Mouse (Mus musculus) MEL (cell line): ENCODE data around the gene Nans. TPM values are rescaled to one million over a fixed set of nuclear protein-coding genes. Genes with fewer than 3 reads are reported as not detected.

ENCODE experiments used
- DNase-seq: peaks from one replicate; pipeline ENCODE4 v3.0.0; 2011; ENCODE audit warnings: low read depth, low spot score
- H3K27ac ChIP-seq: 2 replicates; pipeline ENCODE4 v1.5.1; 2012; ENCODE audit warnings: low read depth, mild to moderate bottlenecking, control low read depth, low read length, moderate library complexity; ENCODE audit not compliant: control insufficient read depth
- H3K27me3 ChIP-seq, 2 experiments: fragments of 150-350 bp in 1 of 2; sonication (generic) in 1 of 2; 2 replicates each; pipeline ENCODE4 v1.6.1; 2012; ENCODE audit warnings: low read length in 2 of 2, mild to moderate bottlenecking in 2 of 2, improper control_type of control experiment in 1 of 2, moderate library complexity in 1 of 2; ENCODE audit not compliant: insufficient read depth in 2 of 2, control insufficient read depth in 1 of 2
- H3K36me3 ChIP-seq, 2 experiments: 2 replicates each; pipeline ENCODE4 v1.6.1; 2012 to 2014; ENCODE audit warnings: low read length in 2 of 2, improper control_type of control experiment in 1 of 2, inconsistent platforms in 1 of 2, mild to moderate bottlenecking in 1 of 2; ENCODE audit not compliant: insufficient read depth in 2 of 2, control insufficient read depth in 1 of 2
- H3K4me1 ChIP-seq, 2 experiments: fragments of 150-350 bp in 1 of 2; sonication (generic) in 1 of 2; 2 replicates each; pipeline ENCODE4 v1.6.1; 2012; ENCODE audit warnings: low read length in 2 of 2, improper control_type of control experiment in 1 of 2, mild to moderate bottlenecking in 1 of 2; ENCODE audit not compliant: insufficient read depth in 2 of 2, control insufficient read depth in 1 of 2
- H3K4me3 ChIP-seq, 2 experiments: fragments of 150-350 bp in 1 of 2; sonication (generic) in 1 of 2; 2 replicates each; pipeline ENCODE4 v1.5.1; 2012; ENCODE audit warnings: low read depth in 2 of 2, low read length in 2 of 2, mild to moderate bottlenecking in 2 of 2, moderate library complexity in 2 of 2, control low read depth in 1 of 2, improper control_type of control experiment in 1 of 2; ENCODE audit not compliant: control insufficient read depth in 1 of 2, insufficient read depth in 1 of 2
- H3K79me2 ChIP-seq: 2 replicates; pipeline ENCODE4 v1.6.1; 2012; ENCODE audit warnings: mild to moderate bottlenecking, low read length, moderate library complexity; ENCODE audit not compliant: control insufficient read depth, poor library complexity, insufficient read depth
- H3K9ac ChIP-seq: 2 replicates; pipeline ENCODE4 v1.6.1; 2012; ENCODE audit warnings: low read depth, mild to moderate bottlenecking, control low read depth, low read length, moderate library complexity; ENCODE audit not compliant: control insufficient read depth, poor library complexity, severe bottlenecking
- H3K9me3 ChIP-seq: fragments of 150-350 bp; sonication (generic); replicated peaks from 2 replicates; pipeline ENCODE4 v1.6.1; 2012; ENCODE audit warnings: mild to moderate bottlenecking, low read length, improper control_type of control experiment, moderate library complexity; ENCODE audit not compliant: insufficient read depth
- BHLHE40 ChIP-seq: IDR thresholded peaks from 2 replicates; pipeline ENCODE4 v1.6.1; 2012; ENCODE audit warnings: low read depth, mild to moderate bottlenecking, inconsistent platforms, low read length, improper control_type of control experiment, borderline replicate concordance
- E2F4 ChIP-seq: IDR thresholded peaks from 2 replicates; pipeline ENCODE4 v1.6.1; 2011; ENCODE audit warnings: low read depth, low read length, improper control_type of control experiment, borderline replicate concordance
- ETS1 ChIP-seq: IDR thresholded peaks from 2 replicates; pipeline ENCODE4 v1.6.1; 2012; ENCODE audit warnings: low read depth, mild to moderate bottlenecking, inconsistent platforms, low read length, improper control_type of control experiment, moderate library complexity
- JUND ChIP-seq: IDR thresholded peaks from 2 replicates; pipeline ENCODE4 v1.6.1; 2011; ENCODE audit warnings: low read depth, mild to moderate bottlenecking, improper control_type of control experiment, low read length
- KAT2A ChIP-seq: conservative IDR thresholded peaks from 2 replicates; pipeline ENCODE4 v1.6.1; 2012; ENCODE audit warnings: low read depth, low read length, improper control_type of control experiment, inconsistent platforms
- MEF2A ChIP-seq: IDR thresholded peaks from 2 replicates; pipeline ENCODE4 v1.6.1; 2014; ENCODE audit warnings: low read depth, mild to moderate bottlenecking, inconsistent platforms, low read length, improper control_type of control experiment; ENCODE audit not compliant: poor library complexity, insufficient replicate concordance, severe bottlenecking; ENCODE audit errors: extremely low read depth
- POLR2A ChIP-seq, 2 experiments: IDR thresholded peaks; 2 replicates each; pipeline ENCODE4 v1.6.1; 2011 to 2012; ENCODE audit warnings: low read length in 2 of 2, mild to moderate bottlenecking in 2 of 2, control low read depth in 1 of 2, improper control_type of control experiment in 1 of 2, low read depth in 1 of 2, moderate library complexity in 1 of 2; ENCODE audit not compliant: control insufficient read depth in 1 of 2, insufficient read depth in 1 of 2, poor library complexity in 1 of 2
- RCOR1 ChIP-seq: IDR thresholded peaks from 2 replicates; pipeline ENCODE4 v1.6.1; 2012; ENCODE audit warnings: low read depth, mild to moderate bottlenecking, inconsistent platforms, low read length, improper control_type of control experiment
- SMC3 ChIP-seq: IDR thresholded peaks from 2 replicates; pipeline ENCODE4 v1.6.1; 2011; ENCODE audit warnings: low read depth, low read length, improper control_type of control experiment
- TCF12 ChIP-seq: IDR thresholded peaks from 2 replicates; pipeline ENCODE4 v1.6.1; 2014; ENCODE audit warnings: low read depth, mild to moderate bottlenecking, inconsistent platforms, low read length, improper control_type of control experiment, moderate library complexity
- UBTF ChIP-seq: IDR thresholded peaks from 2 replicates; pipeline ENCODE4 v1.6.1; 2012; ENCODE audit warnings: low read depth, mild to moderate bottlenecking, inconsistent platforms, low read length, improper control_type of control experiment, moderate library complexity, borderline replicate concordance; ENCODE audit not compliant: insufficient read depth
- USF1 ChIP-seq: IDR thresholded peaks from 2 replicates; pipeline ENCODE4 v1.6.1; 2014; ENCODE audit warnings: low read depth, mild to moderate bottlenecking, inconsistent platforms, low read length, improper control_type of control experiment, moderate library complexity
- ZNF384 ChIP-seq: IDR thresholded peaks from 2 replicates; pipeline ENCODE4 v1.6.1; 2012; ENCODE audit warnings: low read depth, mild to moderate bottlenecking, inconsistent platforms, low read length, improper control_type of control experiment
- polyA plus RNA-seq, 2 experiments: library from polyadenylated mRNA; stranded (reverse) in 1 of 2; unstranded in 1 of 2; fragments of >175 nt in 1 of 2; fragments of >200 nt in 1 of 2; gene quantifications; 2 replicates each; pipeline versions ENCODE4 v1.2.1 to v1.2.4; 2012; ENCODE audit warnings: low replicate concordance in 2 of 2, low read depth in 1 of 2; ENCODE audit not compliant: insufficient read length in 2 of 2, insufficient read depth in 1 of 2, missing spikeins in 1 of 2
- total RNA-seq: library from RNA; depleted of rRNA; stranded (reverse); fragments of 300-350 nt; gene quantifications from 2 replicates; pipeline ENCODE4 v1.2.3, GENCODE M21; 2012

Gene Nans
- total and polyA plus RNA-seq, 3 experiments: 136 to 246 (median 182) TPM

DNA sequence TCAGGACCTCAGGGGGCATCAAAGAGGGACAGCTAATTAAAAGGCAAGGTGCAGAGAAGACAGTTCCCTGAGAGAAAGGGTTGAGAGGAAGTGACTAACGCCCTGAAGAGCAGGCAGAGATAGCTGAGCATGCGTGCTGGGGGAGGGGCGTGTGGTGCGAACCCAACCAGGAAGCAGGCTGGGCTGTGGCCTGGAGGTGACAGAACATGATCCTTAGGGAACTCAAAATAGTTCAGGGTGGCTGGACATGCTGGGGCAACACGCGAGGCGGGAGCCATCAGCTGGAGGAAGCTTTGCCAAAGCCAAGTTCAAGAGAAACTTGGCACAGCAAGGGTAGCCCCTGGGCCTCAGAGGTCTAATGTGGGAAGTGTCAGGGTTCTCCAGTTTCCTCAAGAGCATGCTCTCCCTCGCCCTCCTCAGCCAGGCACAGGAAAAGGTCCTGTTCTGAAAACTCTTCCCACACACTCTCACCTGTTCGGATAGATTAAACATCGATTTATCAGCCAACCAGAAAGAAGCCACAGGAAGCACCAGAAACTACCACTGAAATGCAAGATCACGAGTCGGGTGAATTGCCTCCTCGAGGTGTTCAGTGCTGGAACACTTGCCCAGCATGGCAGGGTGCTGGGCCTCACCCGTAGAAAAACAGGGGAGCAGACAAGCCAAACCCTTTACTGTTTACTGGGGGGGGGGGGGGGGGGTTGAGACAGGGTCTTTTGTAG, 3.2 kb upstream of the Nans start (continued):
- 0 out of 2 replicates have a peak, but pooled peaks have one; percentile 34 for TF ChIP-seq UBTF
- no peak for TF ChIP-seq SMC3
- peak; percentile 46; the same call in 1 of the 2 replicates for TF ChIP-seq RCOR1

DNA sequence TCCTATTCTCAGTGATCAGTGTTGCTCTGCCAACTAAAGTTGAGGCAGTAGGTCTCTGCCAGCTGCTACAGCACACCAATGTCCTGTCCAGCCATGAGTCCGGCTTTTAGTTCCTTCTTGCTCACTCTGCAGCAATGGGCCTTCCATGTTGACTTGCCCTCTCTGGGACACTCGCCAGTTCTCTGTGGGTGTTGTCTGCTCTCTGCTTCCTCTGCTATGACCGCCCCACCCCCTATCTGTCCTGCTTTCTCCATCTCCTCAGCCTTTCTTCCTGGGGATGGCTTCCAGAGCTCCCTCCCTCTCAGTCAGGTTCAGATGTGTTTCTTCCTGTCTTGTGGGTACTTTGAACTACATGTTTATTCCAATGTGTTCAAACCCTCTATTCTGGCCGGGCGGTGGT, 1.7 kb upstream of the Nans start:
- peak; percentile 60 for DNase-seq
- H3K9ac ChIP-seq: peak overlapping the region; percentile 15; the same call in 1 of the 2 replicates
- H3K9me3 ChIP-seq: no peaks in the 10 kb centered on the region
- peaks cover 26% of the 10 kb centered on the region for H3K79me2 ChIP-seq
- H3K4me1 ChIP-seq: peaks cover 23 to 41% of the 10 kb centered on the region in 2 experiments
- no peaks in the 10 kb centered on the region for H3K27me3 ChIP-seq
- peaks cover 3 to 31% of the 10 kb centered on the region in 2 experiments; a peak in 3 of 4 replicates for H3K36me3 ChIP-seq
- TF ChIP-seq JUND: no peak
- no peak for TF ChIP-seq ZNF384
- no peak for TF ChIP-seq E2F4
- no peak for TF ChIP-seq POLR2A (IDR thresholded peaks at IDR 0.05; ENCODE audit: control insufficient read depth in 1 of 2, insufficient read depth in 1 of 2, low read depth in 1 of 2, low read length in 2 of 2, poor library complexity in 1 of 2)
- 0 out of 2 replicates have a peak, but pooled peaks have one; percentile 8 for TF ChIP-seq TCF12
- peak overlapping the region; percentile 43; the same call in 1 of the 2 replicates for H3K27ac ChIP-seq
- no peak overlapping the region for H3K4me3 ChIP-seq

DNA sequence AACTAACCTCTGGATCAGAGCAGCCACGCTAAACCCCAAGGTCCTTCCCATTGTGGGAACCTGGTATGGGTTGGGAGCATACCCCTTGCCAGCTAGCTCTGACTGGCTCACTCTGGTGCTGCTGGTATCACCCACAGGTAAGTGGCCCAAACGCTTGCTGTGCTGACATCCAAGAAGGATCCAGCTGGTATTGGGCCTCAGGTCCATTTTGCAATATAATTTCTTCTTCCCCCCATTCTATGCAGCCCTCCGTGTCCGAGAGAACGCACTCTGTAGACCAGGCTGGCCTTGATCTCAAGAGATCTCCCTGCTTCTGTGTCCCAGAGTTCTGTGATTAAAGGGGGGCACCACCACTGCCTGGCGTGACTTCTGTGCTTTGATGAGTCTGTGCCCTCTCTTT, 4.0 kb downstream of the Nans start:
- H3K9ac ChIP-seq: no peak overlapping the region
- no peak overlapping the region for H3K4me3 ChIP-seq
- H3K4me1 ChIP-seq: peaks cover 5 to 7% of the 10 kb centered on the region in 2 experiments
- no peaks in the 10 kb centered on the region for H3K9me3 ChIP-seq
- H3K27ac ChIP-seq: no peak overlapping the region
- TF ChIP-seq BHLHE40 (no peak), UBTF (no peak), ETS1 (no peak), KAT2A (no peak), USF1 (no peak), RCOR1 (no peak), POLR2A (IDR thresholded peaks at IDR 0.05; ENCODE audit: control insufficient read depth in 1 of 2, insufficient read depth in 1 of 2, low read depth in 1 of 2, low read length in 2 of 2, poor library complexity in 1 of 2) (no peak), MEF2A (no peak)
- peaks cover 12 to 16% of the 10 kb centered on the region in 2 experiments for H3K36me3 ChIP-seq
- DNase-seq: no peak
- no peaks in the 10 kb centered on the region for H3K27me3 ChIP-seq
- H3K79me2 ChIP-seq: peaks cover 26% of the 10 kb centered on the region
